Mouse (Mus musculus) erythroblast, adult 5-6 weeks (primary cell): ENCODE measurements at regions not wholly inside any gene's neighbourhood (a gene's known extent, or its start where the extent isn't known, plus 50 kb on each side); places are given as distances from the start of the nearest gene placed in this dataset.
A peak's percentile ranks its signal among the peaks of the same experiment; 100 is the strongest.

Source experiments
- ATAC-seq: replicated peaks from 2 replicates; pipeline ENCODE4 v1.8.0; 2016; ENCODE audit warnings: moderate number of reproducible peaks, mild to moderate bottlenecking, moderate TSS enrichment, inconsistent platforms; ENCODE audit not compliant: poor library complexity, low FRiP score, severe bottlenecking

GRCm38 (mm10) chr6:120614526-120614925, 51.6 kb upstream of the Cecr2 start:
- no peak for ATAC-seq

- no peak for ATAC-seq
These were observed 53.8 kb upstream of the Cecr2 start for GRCm38 (mm10) chr6:120612346-120612745.

- ATAC-seq, result no peak
These were observed 56.3 kb upstream of the Cecr2 start for GRCm38 (mm10) chr6:120609858-120610257.

- ATAC-seq, result peak; percentile 73
These were observed 60.7 kb upstream of the Cecr2 start for GRCm38 (mm10) chr6:120605471-120605870.

- peak; percentile 67 for ATAC-seq
These were observed 61.9 kb upstream of the Cecr2 start for GRCm38 (mm10) chr6:120604020-120604958.

GRCm38 (mm10) chr6:120603454-120603853, 62.7 kb upstream of the Cecr2 start:
- ATAC-seq, result peak; percentile 38

- ATAC-seq, result 0 out of 2 replicates have a peak, but pooled peaks have one; percentile 10
These were observed 65.8 kb upstream of the Cecr2 start for GRCm38 (mm10) chr6:120600376-120600775.

- no peak for ATAC-seq
These were observed 67.4 kb upstream of the Hdhd5 start for GRCm38 (mm10) chr6:120598471-120598870.

GRCm38 (mm10) chr6:120597887-120598286, 66.8 kb upstream of the Hdhd5 start:
- ATAC-seq, result no peak

GRCm38 (mm10) chr6:120596717-120597116, 65.6 kb upstream of the Hdhd5 start:
- ATAC-seq, result no peak

- ATAC-seq, result no peak
These were observed 63.3 kb upstream of the Hdhd5 start for GRCm38 (mm10) chr6:120594463-120594862.

- no peak for ATAC-seq
These were observed 61.6 kb upstream of the Hdhd5 start for GRCm38 (mm10) chr6:120592705-120593104.

- ATAC-seq, result no peak
These were observed 61.0 kb upstream of the Hdhd5 start for GRCm38 (mm10) chr6:120592031-120592681.

GRCm38 (mm10) chr6:120590191-120590590, 59.1 kb upstream of the Hdhd5 start:
- ATAC-seq, result no peak

- ATAC-seq, result peak; percentile 91
These were observed 57.9 kb upstream of the Hdhd5 start for GRCm38 (mm10) chr6:120588701-120589659.

- ATAC-seq, result no peak
These were observed 54.8 kb upstream of the Hdhd5 start for GRCm38 (mm10) chr6:120585941-120586280.

- no peak for ATAC-seq
These were observed 54.2 kb upstream of the Hdhd5 start for GRCm38 (mm10) chr6:120585118-120585940.

- ATAC-seq, result no peak
These were observed 50.6 kb upstream of the Hdhd5 start for GRCm38 (mm10) chr6:120581748-120582147.
